Mouse (Mus musculus): ENCODE results near the gene Ssr2. TPM values are rescaled to one million over a fixed set of nuclear protein-coding genes. Genes with fewer than 3 reads are reported as not detected.
"Not testable (repeated sequence)": the region's sequence is repeated elsewhere in the genome, so short reads cannot be mapped to it uniquely, and the experiment has no call there.

Gene Ssr2
- total RNA-seq, 2 experiments from 2014 or later: 86.8 to 91.6 TPM

DNA sequence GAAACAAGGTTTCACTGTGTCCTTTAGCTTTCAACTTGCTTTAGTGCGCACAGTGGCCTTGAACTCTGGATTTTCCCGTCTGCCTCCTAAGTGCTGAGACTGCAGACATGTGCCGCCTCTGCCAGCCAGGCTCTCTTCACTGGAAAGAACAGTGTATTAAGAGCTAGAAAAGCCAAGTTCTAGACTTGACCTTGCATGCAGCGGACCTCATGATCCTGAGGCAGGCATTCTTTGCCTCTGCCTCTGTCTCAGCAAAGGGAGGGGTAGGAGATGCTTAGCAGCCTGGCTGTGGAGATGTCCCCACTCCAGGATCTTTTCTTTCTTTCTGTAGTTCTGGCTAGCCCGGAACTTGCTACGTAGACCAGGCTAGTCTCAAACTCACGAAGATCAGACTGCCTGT lies 29.2 kb downstream of the Ssr2 start:
- DNase-seq (ENCODE audit: low spot score in 2 of 2): no peak
- Histone ChIP-seq H3K4me3 (no peak overlapping the region), H3K27ac (no peak overlapping the region)
- TF ChIP-seq CTCF (conservative IDR thresholded peaks at IDR 0.05): no peak

DNA sequence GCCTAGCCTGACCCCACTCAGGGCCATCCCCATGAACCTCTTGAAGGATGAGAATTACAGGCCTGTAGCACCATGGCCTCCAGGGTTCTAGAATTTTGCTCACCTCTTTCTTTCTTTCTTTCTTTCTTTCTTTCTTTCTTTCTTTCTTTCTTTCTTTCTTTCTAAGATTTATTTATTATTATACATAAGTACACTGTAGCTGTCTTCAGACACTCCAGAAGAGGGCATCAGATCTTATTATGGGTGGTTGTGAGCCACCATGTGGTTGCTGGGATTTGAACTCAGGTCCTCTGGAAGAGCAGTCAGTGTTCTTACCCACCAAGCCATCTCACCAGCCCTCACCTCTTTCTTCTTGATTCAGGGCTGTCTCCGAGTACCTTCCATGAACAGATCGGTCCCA lies 30.0 kb downstream of the Ssr2 start, which contains the start of gene Arhgef2:
TSS of gene Arhgef2 (plus strand) at position 301 of the 400 bp plus-strand sequence.
- H3K4me3 ChIP-seq; DNase-seq (ENCODE audit: low spot score in 2 of 2): not testable (repeated sequence)

DNA sequence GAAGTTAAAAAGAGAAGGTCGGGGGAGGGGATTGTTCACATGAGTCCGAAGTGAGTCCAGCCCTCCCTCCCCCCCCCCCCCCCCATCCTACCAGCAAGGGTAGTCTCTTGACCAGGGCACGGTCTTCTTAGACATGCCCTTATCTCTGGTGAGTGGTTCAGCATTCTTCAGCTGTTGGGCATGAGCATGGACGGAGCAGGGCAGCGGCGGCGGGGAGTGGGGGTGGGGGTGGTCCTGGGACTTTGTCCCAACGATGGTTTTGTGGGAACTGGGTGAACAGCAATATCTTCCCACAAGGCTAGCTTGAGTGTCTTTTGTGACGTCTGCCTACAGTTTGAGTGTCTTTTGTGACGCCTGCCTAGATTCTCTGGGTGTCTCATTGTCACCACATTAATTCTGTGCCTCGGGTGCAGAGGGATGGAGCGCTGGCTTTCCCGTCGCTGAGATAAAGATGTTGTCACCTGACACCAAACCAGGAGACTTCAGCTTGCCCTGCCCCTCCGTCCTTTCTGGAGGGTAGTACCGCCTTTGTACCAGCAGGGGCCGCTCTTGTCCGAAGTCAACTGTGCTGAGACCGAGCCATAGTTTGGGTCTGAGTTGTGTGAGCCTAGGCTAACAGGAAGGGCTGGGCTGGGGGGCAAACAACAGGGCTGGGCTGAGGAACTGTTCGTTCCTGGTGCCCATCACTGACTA lies 31.5 kb downstream of the Ssr2 start:
- TF ChIP-seq CTCF (conservative IDR thresholded peaks at IDR 0.05): peak; percentile 99
- Histone ChIP-seq H3K27ac (peak overlapping the region; percentile 82), H3K4me3 (peak overlapping the region; percentile 46)
- DNase-seq (ENCODE audit: low spot score in 2 of 2): peak; percentile 87 to 94

More for the DNA sequence above, 30.0 kb downstream of the Ssr2 start, which contains the start of gene Arhgef2:
- not testable (repeated sequence) for H3K27ac ChIP-seq

DNA sequence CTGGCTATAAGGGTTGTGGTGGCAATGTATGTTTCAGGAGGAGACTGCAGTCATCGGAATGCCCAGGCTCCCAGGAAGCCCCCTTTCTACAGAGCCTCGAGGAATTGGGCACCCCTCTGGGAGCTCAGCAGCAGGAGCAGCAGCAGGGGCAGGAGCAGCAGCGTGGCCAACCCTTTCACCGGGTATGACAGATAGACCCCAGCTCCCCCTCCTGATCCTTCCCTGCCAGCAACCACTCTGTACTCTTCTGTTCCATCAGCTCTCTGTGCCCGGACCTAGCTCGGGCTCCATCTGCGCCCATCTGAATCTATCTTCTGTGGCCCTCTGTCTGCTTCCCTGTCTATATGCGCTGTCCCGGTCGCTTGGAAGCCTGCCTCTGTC lies 32.1 kb downstream of the Ssr2 start:
- peak overlapping the region; percentile 82 for H3K27ac ChIP-seq
- DNase-seq (ENCODE audit: low spot score in 2 of 2): no peak
- H3K4me3 ChIP-seq: peak overlapping the region; percentile 46
- TF ChIP-seq CTCF (conservative IDR thresholded peaks at IDR 0.05): 0 out of 2 replicates have a peak, but pooled peaks have one; percentile 5

DNA sequence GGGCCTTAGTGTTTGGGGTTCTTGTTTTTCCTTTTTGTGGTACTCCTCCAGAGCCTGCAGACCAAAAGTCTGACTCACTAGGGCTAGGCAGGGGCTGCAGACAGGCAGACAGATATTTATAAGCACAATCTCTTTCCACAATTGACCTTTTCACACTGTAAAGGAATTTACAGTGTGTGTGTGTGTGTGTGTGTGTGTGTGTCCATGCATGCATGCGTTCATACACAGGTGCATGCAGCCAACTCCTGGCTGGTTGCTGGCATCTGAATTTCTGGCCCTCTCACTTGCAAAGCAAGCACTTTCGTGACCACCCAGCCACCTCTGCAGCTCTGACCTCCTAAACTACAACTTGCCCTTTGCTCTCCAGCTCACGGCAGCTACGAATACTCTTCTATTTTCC lies 33.4 kb downstream of the Ssr2 start:
- H3K27ac ChIP-seq: no peak overlapping the region
- TF ChIP-seq CTCF (conservative IDR thresholded peaks at IDR 0.05): no peak
- no peak overlapping the region for H3K4me3 ChIP-seq
- no peak for DNase-seq (ENCODE audit: low spot score in 2 of 2)

DNA sequence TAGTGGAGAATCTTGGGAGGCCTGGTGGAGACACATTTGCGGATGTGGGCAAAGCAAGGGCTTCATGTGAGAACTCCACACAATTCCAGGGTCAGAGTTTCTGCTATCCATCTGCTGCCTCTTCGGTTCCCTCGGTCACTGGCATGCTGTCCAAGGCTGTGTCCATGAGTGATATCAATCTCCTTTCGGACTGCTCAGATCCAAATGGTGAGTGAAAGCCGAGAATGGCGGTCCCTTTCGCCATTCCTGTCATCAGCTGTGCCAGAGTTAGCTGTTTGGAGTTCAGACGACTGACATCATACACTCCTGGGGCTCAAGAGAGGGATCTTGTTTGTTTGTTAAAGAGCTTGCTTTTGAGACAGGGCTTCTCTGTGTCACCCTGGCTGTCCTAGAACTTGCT lies 38.7 kb downstream of the Ssr2 start:
- TF ChIP-seq CTCF (conservative IDR thresholded peaks at IDR 0.05): no peak
- Histone ChIP-seq H3K4me3 (no peak overlapping the region), H3K27ac (no peak overlapping the region)
- DNase-seq (ENCODE audit: low spot score in 2 of 2): no peak

DNA sequence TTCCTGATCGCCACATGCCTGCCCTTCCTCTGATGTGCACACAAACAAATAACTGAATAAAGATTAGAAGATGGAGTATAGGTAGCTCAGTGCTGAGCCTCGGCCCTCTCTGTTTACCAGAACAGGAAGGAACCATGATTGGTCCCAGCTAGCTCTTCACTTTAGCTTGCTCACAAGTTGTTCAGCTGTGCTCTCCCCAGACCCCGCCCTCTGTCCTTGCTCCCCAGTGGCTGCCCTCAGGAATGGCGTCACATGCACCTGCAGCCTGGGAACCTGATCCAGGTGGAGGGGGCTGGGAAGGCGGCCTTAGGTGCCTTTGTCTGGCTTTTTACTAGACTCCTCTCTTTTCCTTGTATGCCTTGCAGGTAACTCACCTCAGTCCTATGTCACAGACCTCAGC lies 39.4 kb downstream of the Ssr2 start:
- Histone ChIP-seq H3K4me3 (no peak overlapping the region), H3K27ac (no peak overlapping the region)
- no peak for TF ChIP-seq CTCF (conservative IDR thresholded peaks at IDR 0.05)
- no peak for DNase-seq (ENCODE audit: low spot score in 2 of 2)

DNA sequence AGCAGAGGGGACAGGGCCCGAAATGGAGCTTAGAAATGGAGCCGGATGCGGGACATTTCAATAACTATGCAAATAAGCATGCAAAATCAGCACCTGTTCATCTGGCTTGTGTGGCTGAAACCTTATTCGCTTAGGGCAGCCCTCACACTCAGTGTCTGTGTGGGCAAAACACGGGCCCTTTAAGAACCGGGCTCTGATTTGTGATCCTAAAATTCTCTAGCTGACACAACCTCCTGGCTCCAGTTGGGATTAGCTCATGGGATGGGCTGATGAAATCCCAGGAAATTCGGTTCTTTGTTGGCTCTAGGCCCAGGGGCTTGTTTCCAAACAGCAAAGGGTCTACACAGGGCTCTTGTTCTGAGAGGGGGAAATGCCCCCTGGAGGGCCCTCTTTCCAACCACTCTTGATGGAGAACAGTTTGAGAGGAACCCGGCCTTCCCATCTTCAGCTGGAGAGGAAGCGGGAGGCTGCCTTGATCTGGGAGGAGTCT lies 40.3 kb downstream of the Ssr2 start:
- DNase-seq (ENCODE audit: low spot score in 2 of 2): no peak
- no peak for TF ChIP-seq CTCF (conservative IDR thresholded peaks at IDR 0.05)
- no peak overlapping the region; the same call in 1 of the 2 replicates for H3K4me3 ChIP-seq
- H3K27ac ChIP-seq: peak overlapping the region; percentile 57; the same call in 1 of the 2 replicates

DNA sequence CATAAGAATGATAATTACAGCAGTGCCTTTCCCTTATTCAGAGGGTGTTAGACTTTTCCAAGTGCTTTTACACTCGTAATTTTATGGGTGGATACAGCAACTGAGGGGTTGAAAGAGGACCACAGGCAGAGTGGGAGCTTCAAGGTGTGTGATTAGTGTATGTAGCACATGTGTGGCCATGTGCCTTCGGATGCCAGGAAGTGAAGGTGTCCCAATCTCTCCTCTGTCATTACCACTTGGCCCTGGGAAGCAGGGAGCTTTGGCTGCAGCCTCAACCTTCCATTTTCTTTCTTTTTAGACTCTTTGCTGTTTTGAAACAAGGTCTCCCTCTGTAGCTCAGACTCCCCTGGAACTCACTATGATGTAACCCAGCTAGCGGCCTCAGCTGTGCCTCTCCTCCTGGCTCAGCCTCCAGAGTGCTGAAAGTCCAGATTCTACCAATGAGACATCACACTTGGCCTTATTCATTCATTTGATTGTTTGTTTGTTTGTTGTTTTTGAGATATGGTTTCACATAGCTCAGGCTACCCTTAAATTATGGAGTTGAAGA lies 41.4 kb downstream of the Ssr2 start:
- no peak for TF ChIP-seq CTCF (conservative IDR thresholded peaks at IDR 0.05)
- Histone ChIP-seq H3K4me3 (no peak overlapping the region), H3K27ac (peak overlapping the region; percentile 57; the same call in 1 of the 2 replicates)
- DNase-seq (ENCODE audit: low spot score in 2 of 2): no peak

DNA sequence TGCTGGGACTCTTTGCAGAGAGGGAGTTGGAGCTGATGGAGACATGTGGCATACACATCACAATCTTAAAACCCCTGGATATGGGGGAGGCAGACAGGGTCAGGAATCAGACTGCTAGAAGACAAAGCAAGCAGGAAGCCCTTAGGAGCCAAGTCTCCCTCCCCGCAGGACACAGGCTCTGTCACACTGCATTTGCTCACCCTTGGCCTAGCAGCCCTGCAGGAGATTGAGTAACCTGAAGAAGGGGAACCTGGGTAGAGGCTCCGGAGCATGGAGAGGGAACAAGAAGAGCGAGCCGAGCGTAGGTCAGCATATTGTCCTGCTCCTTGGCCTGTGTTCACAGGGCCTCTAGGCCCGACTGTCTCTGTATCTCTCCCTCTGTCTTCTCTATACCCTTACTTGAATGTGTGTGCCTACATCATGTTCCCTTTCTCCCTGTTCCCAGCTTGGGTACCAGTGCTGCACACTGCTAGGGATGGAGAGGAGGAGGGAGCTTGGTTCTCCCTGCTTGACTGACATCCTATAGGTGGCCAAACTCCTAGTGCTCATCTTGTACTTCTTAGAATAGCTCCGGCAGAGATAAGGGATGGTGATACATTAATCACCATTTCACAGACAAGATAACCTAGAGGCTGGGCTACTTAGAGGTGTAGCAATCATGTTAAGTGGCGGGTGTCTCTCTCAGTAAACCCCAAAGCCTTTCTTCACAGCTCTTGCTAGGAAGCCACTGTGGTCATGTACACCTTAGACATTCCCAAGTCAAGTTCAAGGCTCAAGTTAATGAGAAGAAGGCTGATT lies 42.6 kb downstream of the Ssr2 start:
- DNase-seq (ENCODE audit: low spot score in 2 of 2): no peak
- H3K4me3 ChIP-seq: no peak overlapping the region
- H3K27ac ChIP-seq: no peak overlapping the region
- no peak for TF ChIP-seq CTCF (conservative IDR thresholded peaks at IDR 0.05)

DNA sequence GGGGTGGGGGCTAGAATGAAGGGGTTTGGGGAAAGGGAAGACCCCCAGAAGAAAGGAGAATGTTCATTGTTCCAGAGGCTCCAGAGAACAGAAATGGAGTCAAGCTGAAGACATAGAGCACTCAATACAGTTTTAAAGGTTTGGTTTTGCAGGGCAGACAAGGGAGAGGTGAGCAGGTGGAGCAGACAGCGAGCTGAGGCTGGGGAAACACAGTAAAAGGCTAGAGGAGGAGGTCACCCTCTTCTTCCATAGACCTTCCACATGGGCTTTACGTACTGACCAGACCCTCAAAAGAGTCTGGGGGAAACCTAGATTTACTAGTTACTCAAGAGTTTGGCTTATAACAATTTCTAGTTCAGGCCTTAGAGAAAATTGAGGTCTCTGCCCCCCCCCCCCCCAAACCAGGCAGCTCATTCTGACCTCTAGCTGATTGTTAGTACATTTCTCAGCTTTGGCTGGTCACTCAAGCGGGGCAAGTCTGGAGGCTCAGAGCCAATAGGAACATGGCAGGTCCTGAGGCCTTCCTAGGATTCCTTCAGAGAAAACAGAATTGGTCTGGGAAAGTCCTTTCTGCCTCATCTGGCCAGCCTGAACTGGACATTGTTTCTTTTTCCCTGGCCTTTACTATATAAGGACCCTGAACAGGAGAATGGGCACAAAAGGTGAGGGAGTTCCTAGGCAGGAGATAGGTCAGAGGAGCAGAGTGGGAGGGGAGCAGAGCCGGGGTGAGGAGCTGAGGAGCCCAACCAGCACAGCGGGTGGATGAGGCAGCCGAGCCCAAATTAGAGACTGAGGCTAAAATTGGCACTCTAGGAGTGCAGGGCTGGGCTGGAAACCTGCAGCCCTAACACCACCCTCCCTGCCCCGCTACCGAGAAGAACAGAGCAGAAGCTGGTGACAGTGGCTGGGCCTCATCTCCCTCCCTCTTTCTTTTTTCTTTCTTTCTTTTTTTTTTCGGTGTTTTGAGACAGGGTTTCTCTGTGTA lies 43.7 kb downstream of the Ssr2 start:
- DNase-seq (ENCODE audit: low spot score in 2 of 2): no peak
- Histone ChIP-seq H3K27ac (peak overlapping the region; percentile 98; the same call in 1 of the 2 replicates), H3K4me3 (no peak overlapping the region)
- no peak for TF ChIP-seq CTCF (conservative IDR thresholded peaks at IDR 0.05)

Measured in layer of hippocampus, adult 2 months (tissue).